Mouse (Mus musculus): ENCODE data around the gene Clic4.
A peak's percentile ranks its signal among the peaks of the same experiment; 100 is the strongest.

DNA sequence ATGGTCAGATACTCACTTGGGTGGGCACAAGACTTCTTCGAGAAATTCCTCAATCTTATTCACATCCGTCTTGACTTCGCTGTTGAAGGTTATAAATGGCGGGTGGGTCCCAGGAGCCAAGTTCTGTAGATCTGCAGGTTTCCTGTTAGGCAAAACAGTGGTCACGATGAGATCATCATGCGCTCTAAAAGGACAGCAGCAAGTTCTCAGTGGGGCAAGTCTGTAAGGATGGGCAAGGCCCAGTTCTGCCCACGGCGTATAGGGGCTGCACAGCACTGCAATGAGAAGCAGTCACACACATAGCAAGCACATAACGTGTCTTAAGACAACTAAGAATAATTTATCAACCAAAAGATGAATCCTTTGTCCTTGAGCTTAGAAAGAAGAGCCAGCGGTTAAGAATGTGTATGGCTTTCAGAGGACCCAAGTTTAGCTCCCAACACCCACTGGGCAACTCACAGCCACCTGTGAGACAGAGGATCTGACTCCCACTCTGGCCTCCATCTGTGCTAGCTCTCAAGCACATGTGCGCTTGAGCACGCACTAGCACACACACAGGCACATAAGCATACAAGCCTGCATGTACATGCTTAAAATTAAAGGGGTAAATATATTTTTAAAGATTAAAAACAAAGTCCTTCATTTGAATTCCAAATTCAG lies 46.5 kb downstream of the Clic4 start:
- TF ChIP-seq CTCF (IDR thresholded peaks at IDR 0.05) (no peak), EP300 (IDR thresholded peaks at IDR 0.05) (peak; percentile 49; the same call in 1 of the 2 replicates)
